In the genomic region with DNA sequence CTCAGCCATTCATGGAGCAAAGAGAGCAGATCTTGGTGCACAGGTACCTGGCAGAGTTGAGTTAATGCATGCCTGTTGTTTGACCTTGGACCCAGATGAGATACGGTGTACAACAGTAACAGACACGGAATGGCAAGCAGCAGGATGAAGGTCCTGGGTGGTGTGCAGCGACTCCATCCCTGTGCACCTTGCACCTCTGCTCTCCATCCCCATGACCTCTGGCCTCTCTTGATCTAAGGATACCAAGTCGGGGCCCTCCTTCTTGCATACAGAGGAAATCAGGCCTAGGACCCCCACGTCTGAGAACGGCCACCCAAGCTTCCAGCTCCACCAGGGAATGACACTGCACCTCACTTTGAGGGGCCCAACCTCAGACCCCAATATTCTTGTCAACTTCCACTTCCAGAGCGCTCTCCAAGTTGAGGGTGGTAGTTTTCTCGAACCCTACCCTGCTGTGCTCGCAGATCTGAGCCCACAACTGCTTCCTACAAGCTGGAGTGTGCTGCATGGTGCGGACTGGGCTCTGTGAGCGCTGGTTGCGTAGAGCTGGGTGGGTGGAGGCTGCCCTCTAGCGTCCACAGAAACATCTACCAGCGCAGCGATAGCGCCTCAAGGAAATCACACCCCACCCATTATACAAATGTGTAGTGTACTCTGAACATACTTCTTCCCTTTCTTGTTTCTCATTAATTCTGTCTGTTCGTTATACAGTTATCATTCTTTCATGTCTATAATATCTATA, we compare ENCODE assay signal across 8 mouse cellular contexts. TPM values are rescaled to one million over a fixed set of nuclear protein-coding genes. Genes with fewer than 3 reads are reported as not detected.
A peak's percentile ranks its signal among the peaks of the same experiment; 100 is the strongest.
DNase-seq lines count a peak whose midpoint lies in the region; ATAC-seq and TF ChIP-seq lines count a peak whose summit lies in the region.

No protein-coding gene starts in this region.

- 21% methylated on average over 17 of the region's 17 CpGs for WGBS in intestine, postnatal 0 days
- 28% methylated on average over 17 of the region's 17 CpGs for WGBS in limb, embryonic 11.5 days
- WGBS in midbrain, embryonic 16.5 days, result 27% methylated on average over 17 of the region's 17 CpGs

- no peaks in the 10 kb centered on the region for H3K9me3 ChIP-seq in intestine, postnatal 0 days (ENCODE audit: control insufficient read depth)
- H3K9me3 ChIP-seq in limb, embryonic 11.5 days (ENCODE audit: control insufficient read depth, low read length), result no peaks in the 10 kb centered on the region
- no peaks in the 10 kb centered on the region for H3K9me3 ChIP-seq in midbrain, embryonic 16.5 days (replicated peaks; ENCODE audit: control insufficient read depth, low read length, poor library complexity, severe bottlenecking)

- no peak overlapping the region; the same call in 1 of the 2 replicates for H3K9ac ChIP-seq in intestine, postnatal 0 days (ENCODE audit: low read depth, low read length)
- no peak overlapping the region for H3K9ac ChIP-seq in limb, embryonic 11.5 days (ENCODE audit: low read length)
- 0 out of 2 replicates have a peak overlapping the region, but pooled peaks have one; percentile 15 for H3K9ac ChIP-seq in midbrain, embryonic 16.5 days (ENCODE audit: low read depth, low read length)

- H3K4me2 ChIP-seq in intestine, postnatal 0 days (replicated peaks; ENCODE audit: low read depth), result peak overlapping the region; percentile 25; the same call in 1 of the 2 replicates
- H3K4me2 ChIP-seq in limb, embryonic 11.5 days (ENCODE audit: low read depth, severe bottlenecking), result no peak overlapping the region
- no peak overlapping the region for H3K4me2 ChIP-seq in midbrain, embryonic 16.5 days (ENCODE audit: low read length)

- peak; percentile 95 for TF ChIP-seq CTCF in intestine, postnatal 0 days (IDR thresholded peaks at IDR 0.05; ENCODE audit: low read depth)

- H3K4me3 ChIP-seq in intestine, postnatal 0 days (ENCODE audit: low read depth, low read length), result no peak overlapping the region
- no peak overlapping the region for H3K4me3 ChIP-seq in limb, embryonic 11.5 days (ENCODE audit: low read depth, low read length)
- H3K4me3 ChIP-seq in midbrain, embryonic 16.5 days (ENCODE audit: low read depth, low read length), result no peak overlapping the region

- ATAC-seq in granulocyte monocyte progenitor cell, adult 5-6 weeks (replicated peaks; ENCODE audit: poor library complexity, severe bottlenecking), result peak; percentile 97
- peak; percentile 76 for ATAC-seq in intestine, postnatal 0 days
- no peak for ATAC-seq in limb, embryonic 11.5 days (ENCODE audit: insufficient number of reproducible peaks, low FRiP score, low TSS enrichment, low read depth)
- ATAC-seq in midbrain, embryonic 16.5 days, result peak; percentile 76; the same call in 1 of the 2 replicates

- no peaks in the 10 kb centered on the region for H3K27me3 ChIP-seq in intestine, postnatal 0 days (replicated peaks; ENCODE audit: control insufficient read depth, insufficient read depth, low read length)
- no peaks in the 10 kb centered on the region for H3K27me3 ChIP-seq in limb, embryonic 11.5 days (ENCODE audit: control insufficient read depth, insufficient read depth, low read length)
- H3K27me3 ChIP-seq in midbrain, embryonic 16.5 days (ENCODE audit: control insufficient read depth, insufficient read depth, low read depth, low read length), result no peaks in the 10 kb centered on the region

- peaks cover 20% of the 10 kb centered on the region for H3K36me3 ChIP-seq in intestine, postnatal 0 days (ENCODE audit: control insufficient read depth, insufficient read depth)
- peaks cover 3% of the 10 kb centered on the region; the same call in 1 of the 2 replicates for H3K36me3 ChIP-seq in limb, embryonic 11.5 days (ENCODE audit: control insufficient read depth, insufficient read depth, low read length)
- peaks cover 13% of the 10 kb centered on the region for H3K36me3 ChIP-seq in midbrain, embryonic 16.5 days (ENCODE audit: control insufficient read depth, insufficient read depth, low read length)

- H3K27ac ChIP-seq in intestine, postnatal 0 days (ENCODE audit: low read depth, low read length), result no peak overlapping the region
- no peak overlapping the region for H3K27ac ChIP-seq in limb, embryonic 11.5 days (replicated peaks; ENCODE audit: low read depth, low read length)
- H3K27ac ChIP-seq in midbrain, embryonic 16.5 days (ENCODE audit: low read length), result no peak overlapping the region

- peak; percentile 31 for DNase-seq in urinary bladder, adult 2 months (ENCODE audit: low spot score)
- DNase-seq in urinary bladder, postnatal 10 days (ENCODE audit: low spot score), result no peak
- peak; percentile 72 for DNase-seq in embryo, embryonic 9.5 days (ENCODE audit: extremely low spot score)
- DNase-seq in limb, embryonic 11.5 days (ENCODE audit: low spot score), result peak; percentile 81
- DNase-seq in spleen, postnatal 14 days (ENCODE audit: low spot score in 2 of 2), result peak; percentile 38 to 67

- H3K4me1 ChIP-seq in intestine, postnatal 0 days (replicated peaks; ENCODE audit: control insufficient read depth, insufficient read depth, low read length), result no peaks in the 10 kb centered on the region
- no peaks in the 10 kb centered on the region for H3K4me1 ChIP-seq in limb, embryonic 11.5 days (ENCODE audit: control insufficient read depth, insufficient read depth, low read length)
- H3K4me1 ChIP-seq in midbrain, embryonic 16.5 days (ENCODE audit: control insufficient read depth, insufficient read depth, low read length), result peaks cover 4% of the 10 kb centered on the region; the same call in 1 of the 2 replicates

RNA-seq across cellular contexts. Expression of a gene that starts 13.0 kb away (rescaled TPM):
- 5.8 and 6.5 TPM in 2 replicates for polyA plus RNA-seq in urinary bladder, adult 2 months (2012; rRNA removed)
- 0.45 and 2.1 TPM in 2 replicates for total RNA-seq in granulocyte monocyte progenitor cell, adult 5-6 weeks (2014; fragmentation: Nextera tagmentation)
- 0.26 and 1.0 TPM in 2 replicates for total RNA-seq in granulocyte monocyte progenitor cell, adult 5-6 weeks (2017)
- 4.4 and 5.0 TPM in 2 replicates for polyA plus RNA-seq in intestine, postnatal 0 days (2015; fragmentation: Nextera tagmentation; extraction: Ambion mirVana)
- polyA plus RNA-seq in limb, embryonic 11.5 days (2014; fragmentation: Nextera tagmentation; extraction: Ambion mirVana), result 5.8 and 6.3 TPM in 2 replicates
- polyA plus RNA-seq in midbrain, embryonic 16.5 days (2015; fragmentation: Nextera tagmentation; extraction: Ambion mirVana), result 14.6 and 17.4 TPM in 2 replicates

RNA-seq across cellular contexts. Expression of a gene that starts 35.4 kb away (rescaled TPM):
- 1.1 and 1.5 TPM in 2 replicates for polyA plus RNA-seq in urinary bladder, adult 2 months (2012; rRNA removed)
- not detected in 2 replicates for total RNA-seq in granulocyte monocyte progenitor cell, adult 5-6 weeks (2014; fragmentation: Nextera tagmentation)
- total RNA-seq in granulocyte monocyte progenitor cell, adult 5-6 weeks (2017), result not detected in 2 replicates
- 1.9 and 2.0 TPM in 2 replicates for polyA plus RNA-seq in intestine, postnatal 0 days (2015; fragmentation: Nextera tagmentation; extraction: Ambion mirVana)
- not detected in 2 replicates for polyA plus RNA-seq in limb, embryonic 11.5 days (2014; fragmentation: Nextera tagmentation; extraction: Ambion mirVana)
- polyA plus RNA-seq in midbrain, embryonic 16.5 days (2015; fragmentation: Nextera tagmentation; extraction: Ambion mirVana), result not detected in 2 replicates
